Mouse (Mus musculus) embryonic facial prominence, embryonic 11.5 days (tissue): ENCODE measurements around the gene Slirp. TPM values are rescaled to one million over a fixed set of nuclear protein-coding genes. Genes with fewer than 3 reads are reported as not detected.
A peak's percentile ranks its signal among the peaks of the same experiment; 100 is the strongest.

Source experiments
- ATAC-seq: fragments of 200-750 bp; cut with Nextera tagmentation; replicated peaks from 2 replicates; pipeline ENCODE4 v1.8.0; 2017; ENCODE audit warnings: low read depth; ENCODE audit not compliant: insufficient number of reproducible peaks, low FRiP score, low TSS enrichment
- DNase-seq: peaks from one replicate; pipeline ENCODE4 v3.0.0-alpha.2; 2015; ENCODE audit warnings: low spot score
- H3K27ac ChIP-seq: fragments of 300-500 bp; sonication (generic); replicated peaks from 2 replicates; pipeline ENCODE4 v1.5.1; 2014; ENCODE audit warnings: mild to moderate bottlenecking, low read depth, low read length, control low read depth
- H3K27me3 ChIP-seq: fragments of 300-500 bp; sonication (generic); 2 replicates; pipeline ENCODE4 v1.6.1; 2014; ENCODE audit warnings: mild to moderate bottlenecking, low read length, moderate library complexity, mixed read lengths; ENCODE audit not compliant: control insufficient read depth, insufficient read depth
- H3K36me3 ChIP-seq: fragments of 300-500 bp; sonication (generic); replicated peaks from 2 replicates; pipeline ENCODE4 v1.6.1; 2014; ENCODE audit warnings: low read depth, mild to moderate bottlenecking, low read length, moderate library complexity, mixed read lengths; ENCODE audit not compliant: control insufficient read depth, insufficient read depth
- H3K4me1 ChIP-seq: fragments of 300-500 bp; sonication (generic); 2 replicates; pipeline ENCODE4 v1.6.1; 2014; ENCODE audit warnings: low read length, mixed read lengths; ENCODE audit not compliant: control insufficient read depth, insufficient read depth
- H3K4me2 ChIP-seq: fragments of 300-500 bp; sonication (generic); 2 replicates; pipeline ENCODE4 v1.6.1; 2014; ENCODE audit warnings: low read depth, mild to moderate bottlenecking, control low read depth, low read length, moderate library complexity
- H3K4me3 ChIP-seq: fragments of 300-500 bp; sonication (generic); 2 replicates; pipeline ENCODE4 v1.5.1; 2014; ENCODE audit warnings: low read depth, low read length, control low read depth
- H3K9ac ChIP-seq: fragments of 300-500 bp; sonication (generic); replicated peaks from 2 replicates; pipeline ENCODE4 v1.6.1; 2014; ENCODE audit warnings: mild to moderate bottlenecking, control low read depth, low read length
- H3K9me3 ChIP-seq: fragments of 300-500 bp; sonication (generic); replicated peaks from 2 replicates; pipeline ENCODE4 v1.6.1; 2016; ENCODE audit warnings: mild to moderate bottlenecking, low read length, inconsistent platforms, mixed read lengths; ENCODE audit not compliant: control insufficient read depth
- WGBS: fragments of 180-500 bp; shearing (Covaris S2); extraction: QIAGEN DNeasy Blood & Tissue Kit; methylation state at CpG from one replicate; pipeline ENCODE4 v1.1.7; 2014; 5-methylcytosine and 5-hydroxymethylcytosine counted together
- polyA plus RNA-seq: library from polyadenylated mRNA; unstranded; fragments of >200 nt; fragmentation: Nextera tagmentation; extraction: Ambion mirVana; gene quantifications from 2 replicates; pipeline ENCODE4 v1.2.1, GENCODE M21; 2014

Gene Slirp
- polyA plus RNA-seq, 1 experiment from 2014 or later = 309 TPM

GRCm38 (mm10) chr12:87421708-87422507 lies 21.8 kb upstream of the Slirp start:
- Histone ChIP-seq H3K4me3 (no peak overlapping the region), H3K9ac (no peak overlapping the region), H3K27me3 (no peaks in the 10 kb centered on the region), H3K27ac (no peak overlapping the region), H3K36me3 (no peaks in the 10 kb centered on the region), H3K9me3 (no peaks in the 10 kb centered on the region), H3K4me2 (no peak overlapping the region), H3K4me1 (no peaks in the 10 kb centered on the region)
- DNase-seq = no peak
- 90% methylated on average over 5 of the region's 5 CpGs for WGBS
- ATAC-seq = no peak

DNA sequence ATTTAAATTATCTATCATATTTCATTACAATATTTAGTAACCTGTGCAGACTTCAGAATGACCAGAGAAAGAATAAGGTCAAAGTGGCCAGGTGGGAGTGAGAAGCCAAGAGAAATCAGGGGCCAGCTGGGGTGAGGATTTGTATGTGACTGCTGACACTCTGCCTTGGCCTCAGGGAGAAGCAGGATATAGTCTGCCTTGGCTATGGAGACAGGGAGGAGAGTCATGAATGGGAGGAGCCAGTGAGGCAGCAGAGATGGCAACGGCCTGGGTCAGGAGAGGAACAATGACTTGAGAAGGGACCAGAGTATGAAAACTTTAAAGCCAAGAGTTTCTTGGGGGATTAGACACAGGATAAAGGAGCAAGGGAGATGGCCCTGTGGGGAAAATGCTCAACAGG lies 20.0 kb upstream of the Slirp start:
- Histone ChIP-seq H3K27ac (no peak overlapping the region), H3K4me3 (no peak overlapping the region), H3K36me3 (peaks cover 3% of the 10 kb centered on the region), H3K4me1 (no peaks in the 10 kb centered on the region), H3K27me3 (no peaks in the 10 kb centered on the region), H3K4me2 (no peak overlapping the region), H3K9ac (no peak overlapping the region), H3K9me3 (no peaks in the 10 kb centered on the region)
- 41% methylated on average over 1 of the region's 1 CpGs for WGBS
- DNase-seq = no peak
- no peak for ATAC-seq

DNA sequence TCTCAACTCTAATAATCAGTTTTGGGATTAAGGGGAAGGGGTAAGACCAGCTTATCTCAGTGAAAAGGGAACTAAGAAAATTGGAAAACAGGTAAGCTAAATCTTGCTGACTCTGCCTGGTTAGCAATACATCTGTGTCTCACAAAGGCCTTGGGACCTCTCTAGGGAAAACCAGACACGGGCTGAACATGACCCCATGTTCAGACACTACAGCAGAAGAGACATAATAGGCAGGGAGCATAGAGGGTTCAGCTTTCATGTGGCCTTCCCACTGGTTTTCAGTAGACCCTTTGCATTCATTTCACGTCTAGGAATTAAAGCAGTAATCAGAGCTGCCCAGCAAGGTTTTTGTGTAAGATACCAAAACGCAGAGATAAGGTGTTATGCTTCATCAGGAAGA lies 19.2 kb upstream of the Slirp start:
- Histone ChIP-seq H3K9ac (no peak overlapping the region), H3K9me3 (no peaks in the 10 kb centered on the region), H3K36me3 (peaks cover 3% of the 10 kb centered on the region), H3K4me3 (no peak overlapping the region), H3K27ac (no peak overlapping the region), H3K27me3 (no peaks in the 10 kb centered on the region), H3K4me2 (no peak overlapping the region), H3K4me1 (no peaks in the 10 kb centered on the region)
- 29% methylated on average over 3 of the region's 3 CpGs for WGBS
- DNase-seq (no peak), ATAC-seq (no peak)

DNA sequence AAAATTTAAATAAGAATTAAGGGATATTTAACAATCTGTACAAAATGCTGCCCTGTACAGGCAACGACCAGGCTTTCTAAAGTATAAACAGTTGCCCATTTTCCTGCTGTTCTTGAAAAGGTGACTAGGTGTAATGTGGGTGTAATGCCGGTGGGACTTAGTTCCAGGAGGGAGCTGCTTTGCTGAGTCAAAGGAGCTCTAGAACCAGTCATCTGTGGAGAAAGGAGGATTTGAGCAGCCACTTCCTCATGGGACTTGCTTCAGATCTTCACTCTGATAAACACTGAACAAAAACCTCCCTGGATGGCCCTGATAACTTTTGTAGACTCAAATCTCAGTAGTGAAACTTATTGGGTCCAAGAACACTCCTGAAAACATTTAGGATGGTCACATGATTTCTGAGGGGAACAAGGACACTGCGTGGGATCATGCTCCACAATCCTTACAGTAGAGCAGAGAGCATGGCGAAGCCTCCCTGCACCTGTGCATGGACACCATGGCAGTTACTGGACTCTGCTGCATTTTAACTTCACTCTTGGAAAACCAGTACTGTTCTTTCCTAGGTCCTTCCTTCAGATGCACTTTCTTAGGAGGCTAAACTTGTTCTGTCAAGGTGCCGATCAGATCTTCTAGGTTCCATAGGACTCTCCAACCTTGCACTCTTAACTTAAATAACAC lies 17.2 kb upstream of the Slirp start:
- DNase-seq (no peak), ATAC-seq (no peak)
- Histone ChIP-seq H3K4me1 (no peaks in the 10 kb centered on the region), H3K9ac (no peak overlapping the region), H3K9me3 (no peaks in the 10 kb centered on the region), H3K36me3 (peaks cover 11% of the 10 kb centered on the region), H3K27ac (no peak overlapping the region), H3K4me2 (no peak overlapping the region), H3K4me3 (no peak overlapping the region), H3K27me3 (no peaks in the 10 kb centered on the region)
- 92% methylated on average over 5 of the region's 5 CpGs for WGBS

- H3K27ac ChIP-seq = no peak overlapping the region
- no peaks in the 10 kb centered on the region for H3K27me3 ChIP-seq
- no peaks in the 10 kb centered on the region for H3K9me3 ChIP-seq
- no peak overlapping the region for H3K4me2 ChIP-seq
- H3K36me3 ChIP-seq = peaks cover 11% of the 10 kb centered on the region
- H3K4me3 ChIP-seq = no peak overlapping the region
- no peaks in the 10 kb centered on the region for H3K4me1 ChIP-seq
- ATAC-seq (no peak), DNase-seq (no peak)
- 84% methylated on average over 2 of the region's 2 CpGs for WGBS
- H3K9ac ChIP-seq = no peak overlapping the region
These were observed 15.4 kb upstream of the Slirp start for GRCm38 (mm10) chr12:87428295-87428694.

DNA sequence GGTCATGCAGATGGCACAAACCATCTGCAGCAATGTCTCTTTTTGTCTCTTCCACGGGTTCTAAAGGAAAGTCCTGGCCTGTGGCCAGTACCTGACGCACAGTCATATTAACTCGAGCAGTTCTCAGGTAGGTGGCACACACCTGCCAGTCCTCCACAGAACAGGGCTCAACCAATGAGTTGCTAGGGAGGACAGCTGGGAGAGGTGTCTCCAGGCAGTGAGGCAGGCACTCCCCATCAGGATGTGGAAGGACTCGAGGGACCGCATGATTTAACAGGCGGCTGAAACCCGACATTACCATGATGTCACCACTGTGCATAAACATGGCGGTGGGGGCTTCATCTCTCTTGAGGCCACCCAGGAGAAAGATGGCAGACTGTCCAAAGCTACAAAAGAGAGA lies 14.8 kb upstream of the Slirp start:
- Histone ChIP-seq H3K9ac (no peak overlapping the region), H3K27me3 (no peaks in the 10 kb centered on the region), H3K4me2 (no peak overlapping the region), H3K36me3 (peaks cover 15% of the 10 kb centered on the region), H3K9me3 (no peaks in the 10 kb centered on the region), H3K4me3 (no peak overlapping the region), H3K4me1 (no peaks in the 10 kb centered on the region), H3K27ac (no peak overlapping the region)
- ATAC-seq (no peak), DNase-seq (no peak)
- WGBS = 86% methylated on average over 8 of the region's 8 CpGs

DNA sequence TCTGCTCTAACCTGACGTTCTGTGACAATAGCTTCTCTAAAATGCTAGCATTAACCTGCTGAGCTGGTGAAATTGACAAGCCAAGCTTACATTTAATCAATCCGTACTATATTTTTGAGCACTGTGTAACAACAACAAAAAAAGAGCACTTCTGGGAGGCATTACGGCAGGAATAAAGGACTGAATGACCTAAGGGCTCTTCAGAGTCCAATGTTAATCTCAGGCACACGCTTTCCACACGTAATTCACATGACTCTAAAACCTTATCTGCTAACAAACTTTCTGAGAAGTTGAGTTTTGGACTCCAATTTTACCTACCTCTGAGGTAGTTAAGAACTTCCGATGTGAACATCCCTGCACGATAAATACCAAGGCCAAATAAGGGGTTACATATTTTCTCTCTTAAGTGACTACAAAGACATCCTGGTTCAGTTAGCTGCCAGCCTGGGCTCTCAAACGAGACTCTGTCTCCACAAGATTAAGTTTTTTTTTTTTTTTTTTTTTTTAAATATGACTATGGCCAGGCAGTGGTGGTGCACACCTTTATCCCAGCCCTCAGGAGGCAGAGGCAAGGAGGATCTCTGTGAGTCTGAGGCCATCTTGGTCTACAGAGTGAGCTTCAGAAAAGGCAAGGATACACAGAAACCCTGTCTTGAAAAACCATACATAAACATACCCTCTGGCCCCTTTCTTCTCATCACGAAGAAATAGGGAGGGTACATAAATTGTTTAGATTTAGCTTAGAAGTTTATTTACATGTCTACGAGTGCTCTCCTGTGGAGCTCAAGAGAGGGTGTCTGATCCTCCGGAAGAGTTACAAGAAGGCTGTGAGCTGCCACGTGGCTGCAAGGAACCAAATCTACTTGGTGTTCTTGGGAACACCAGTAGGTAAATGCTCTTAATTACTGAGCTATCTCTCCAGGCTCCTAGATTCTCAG lies 1.2 kb upstream of the Slirp start:
- Histone ChIP-seq H3K4me2 (peak overlapping the region; percentile 58), H3K27me3 (no peaks in the 10 kb centered on the region), H3K9ac (peak overlapping the region; percentile 98), H3K4me3 (peak overlapping the region; percentile 98), H3K9me3 (no peaks in the 10 kb centered on the region), H3K27ac (no peak overlapping the region; the same call in 1 of the 2 replicates), H3K4me1 (no peaks in the 10 kb centered on the region), H3K36me3 (peaks cover 11% of the 10 kb centered on the region)
- WGBS = 23% methylated on average over 12 of the region's 12 CpGs
- DNase-seq = peak; percentile 52
- no peak for ATAC-seq
